Mouse (Mus musculus) heart, adult 2 months (tissue): Measurements from ENCODE around the gene Mta3.

Experiments
- CTCF ChIP-seq: fragments of 200-600 bp; IDR thresholded peaks from 2 replicates; pipeline ENCODE4 v1.8.1; 2022; ENCODE audit warnings: antibody characterized with exemption, mild to moderate bottlenecking, moderate library complexity
- EP300 ChIP-seq: fragments of 200-500 bp; IDR thresholded peaks from 2 replicates; pipeline ENCODE4 v1.6.1; 2011; ENCODE audit warnings: low read depth, low read length, control low read depth; ENCODE audit not compliant: insufficient read depth
- POLR2A ChIP-seq: fragments of 200-500 bp; IDR thresholded peaks from 2 replicates; pipeline ENCODE4 v1.6.1; 2011; ENCODE audit warnings: mild to moderate bottlenecking, low read depth, low read length, control low read depth; ENCODE audit not compliant: insufficient read depth

DNA sequence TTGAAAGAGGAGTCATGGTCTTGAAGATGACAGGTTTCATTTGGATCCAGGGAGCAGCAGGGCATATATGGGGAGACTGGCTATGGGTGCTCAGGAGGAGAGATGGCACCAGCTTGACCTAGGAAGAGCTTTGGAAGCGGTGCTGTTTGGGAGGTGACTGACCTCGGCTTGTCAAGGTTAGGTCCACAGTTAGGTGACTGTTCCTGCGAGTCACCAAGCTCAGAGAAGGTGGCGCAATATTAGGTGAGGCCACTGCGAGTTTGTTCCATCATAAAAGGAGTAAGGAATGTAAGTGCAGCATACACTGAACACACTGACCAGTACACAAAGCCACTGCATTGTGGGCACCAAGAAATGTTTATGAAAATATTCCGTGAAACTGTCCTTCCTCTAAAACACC, 80.5 kb downstream of the Mta3 start:
- TF ChIP-seq CTCF (no peak), EP300 (no peak), POLR2A (no peak)
